Mouse (Mus musculus) stomach, embryonic 16.5 days (tissue): ENCODE measurements around the gene Pmfbp1. TPM values are rescaled to one million over a fixed set of nuclear protein-coding genes. Genes with fewer than 3 reads are reported as not detected.

Experiments
- ATAC-seq: fragments of 200-750 bp; cut with Nextera tagmentation; 2 replicates; pipeline ENCODE4 v1.8.0; 2017; ENCODE audit warnings: moderate number of reproducible peaks, moderate TSS enrichment; ENCODE audit not compliant: insufficient read depth, low FRiP score
- H3K27ac ChIP-seq: fragments of 300-500 bp; sonication (generic); 2 replicates; pipeline ENCODE4 v1.5.1; 2014; ENCODE audit warnings: low read length
- H3K27me3 ChIP-seq: fragments of 300-500 bp; sonication (generic); 2 replicates; pipeline ENCODE4 v1.6.1; 2014; ENCODE audit warnings: low read length, control low read depth, mixed read lengths; ENCODE audit not compliant: control insufficient read depth, insufficient read depth
- H3K36me3 ChIP-seq: fragments of 300-500 bp; sonication (generic); 2 replicates; pipeline ENCODE4 v1.6.1; 2014; ENCODE audit warnings: low read length; ENCODE audit not compliant: control insufficient read depth, insufficient read depth
- H3K4me1 ChIP-seq: fragments of 300-500 bp; sonication (generic); 2 replicates; pipeline ENCODE4 v1.6.1; 2014; ENCODE audit warnings: low read length, control low read depth, mixed read lengths; ENCODE audit not compliant: control insufficient read depth, insufficient read depth
- H3K4me2 ChIP-seq: fragments of 300-500 bp; sonication (generic); 2 replicates; pipeline ENCODE4 v1.6.1; 2014; ENCODE audit warnings: low read depth, low read length, mixed read lengths
- H3K4me3 ChIP-seq: fragments of 300-500 bp; sonication (generic); replicated peaks from 2 replicates; pipeline ENCODE4 v1.5.1; 2014; ENCODE audit warnings: mild to moderate bottlenecking, low read length
- H3K9ac ChIP-seq: fragments of 300-500 bp; sonication (generic); 2 replicates; pipeline ENCODE4 v1.6.1; 2014; ENCODE audit warnings: low read length
- H3K9me3 ChIP-seq: fragments of 300-500 bp; sonication (generic); replicated peaks from 2 replicates; pipeline ENCODE4 v1.6.1; 2016; ENCODE audit warnings: low read length, control low read depth; ENCODE audit not compliant: control insufficient read depth
- WGBS: fragments of 180-500 bp; shearing (Covaris S2); extraction: QIAGEN DNeasy Blood & Tissue Kit; methylation state at CpG from one replicate; pipeline ENCODE4 v1.1.7; 2014; 5-methylcytosine and 5-hydroxymethylcytosine counted together
- polyA plus RNA-seq: library from polyadenylated mRNA; unstranded; fragments of >200 nt; fragmentation: Nextera tagmentation; extraction: Ambion mirVana; gene quantifications from 2 replicates; pipeline ENCODE4 v1.2.1, GENCODE M21; 2015

Pmfbp1 gene
- polyA plus RNA-seq, 1 experiment from 2014 or later: not detected

DNA sequence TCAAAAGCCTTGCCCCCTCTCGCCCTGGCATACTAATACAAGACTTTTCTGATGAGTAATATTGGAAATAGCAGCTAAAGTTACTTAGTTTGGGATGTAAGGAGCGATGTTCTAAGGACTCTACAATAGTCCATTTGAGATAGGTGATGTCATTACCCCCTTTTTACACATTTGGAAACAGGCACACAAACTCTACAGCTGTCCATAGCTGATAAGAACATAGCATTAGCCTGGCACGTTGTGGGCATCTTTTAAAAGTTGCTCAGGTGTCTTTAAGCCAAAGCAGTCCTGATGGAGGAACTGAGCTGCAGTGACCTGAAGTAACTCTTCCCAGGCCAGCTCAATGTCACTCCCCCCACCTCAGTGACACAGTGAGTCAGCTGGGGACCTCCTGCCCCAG, 97.5 kb downstream of the Pmfbp1 start:
- Histone ChIP-seq H3K27ac (no peak overlapping the region), H3K4me1 (no peaks in the 10 kb centered on the region), H3K27me3 (no peaks in the 10 kb centered on the region), H3K9me3 (no peaks in the 10 kb centered on the region), H3K36me3 (no peaks in the 10 kb centered on the region), H3K4me2 (no peak overlapping the region), H3K9ac (no peak overlapping the region), H3K4me3 (no peak overlapping the region)
- WGBS: 84% methylated on average over 3 of the region's 3 CpGs
- no peak for ATAC-seq

GRCm38 (mm10) chr8:109592164-109592563, 98.3 kb downstream of the Pmfbp1 start:
- H3K4me1 ChIP-seq: no peaks in the 10 kb centered on the region
- 78% methylated on average over 5 of the region's 5 CpGs for WGBS
- no peaks in the 10 kb centered on the region for H3K9me3 ChIP-seq
- no peak overlapping the region for H3K27ac ChIP-seq
- no peak overlapping the region for H3K9ac ChIP-seq
- H3K27me3 ChIP-seq: no peaks in the 10 kb centered on the region
- no peak overlapping the region for H3K4me2 ChIP-seq
- ATAC-seq: no peak
- H3K36me3 ChIP-seq: no peaks in the 10 kb centered on the region
- H3K4me3 ChIP-seq: no peak overlapping the region

Other genes starting within 250 kb of the Pmfbp1 start
- gene Dhx38, start 71.8 kb downstream of the Pmfbp1 start, polyA plus RNA-seq: 20.5 and 21.8 TPM in 2 replicates
- 21.6 TPM in 2 replicates for gene Txnl4b, start 71.9 kb downstream of the Pmfbp1 start, polyA plus RNA-seq
- 13.3 and 17.0 TPM in 2 replicates for gene Hp, start 85.1 kb downstream of the Pmfbp1 start, polyA plus RNA-seq
- 41.1 and 44.2 TPM in 2 replicates for gene Dhodh, start 114.6 kb downstream of the Pmfbp1 start, polyA plus RNA-seq
- 0.12 TPM in 1 of 2 replicates, not detected in the other for gene Pkd1l3, start 120.5 kb downstream of the Pmfbp1 start, polyA plus RNA-seq
- gene Ist1, start 199.2 kb downstream of the Pmfbp1 start, polyA plus RNA-seq: 140 and 152 TPM in 2 replicates
- 16.6 and 17.2 TPM in 2 replicates for gene Zfp821, start 211.5 kb downstream of the Pmfbp1 start, polyA plus RNA-seq
- 7.5 and 7.7 TPM in 2 replicates for gene Atxn1l, start 243.7 kb downstream of the Pmfbp1 start, polyA plus RNA-seq